Mouse (Mus musculus) ovary, adult 10 weeks (tissue): ENCODE results near the gene Vmn2r108. TPM values are rescaled to one million over a fixed set of nuclear protein-coding genes. Genes with fewer than 3 reads are reported as not detected.

Source experiments
- polyA plus RNA-seq: library from polyadenylated mRNA; stranded (reverse); fragments of 350-450 nt; fragmentation: Illumina TruSeq; extraction: RNeasy Lipid Tissue Mini Kit (QIAGEN cat#74804); gene quantifications from one replicate; pipeline ENCODE4 v1.2.3, GENCODE M21; 2014

The Vmn2r108 gene
- polyA plus RNA-seq = not detected

DNA sequence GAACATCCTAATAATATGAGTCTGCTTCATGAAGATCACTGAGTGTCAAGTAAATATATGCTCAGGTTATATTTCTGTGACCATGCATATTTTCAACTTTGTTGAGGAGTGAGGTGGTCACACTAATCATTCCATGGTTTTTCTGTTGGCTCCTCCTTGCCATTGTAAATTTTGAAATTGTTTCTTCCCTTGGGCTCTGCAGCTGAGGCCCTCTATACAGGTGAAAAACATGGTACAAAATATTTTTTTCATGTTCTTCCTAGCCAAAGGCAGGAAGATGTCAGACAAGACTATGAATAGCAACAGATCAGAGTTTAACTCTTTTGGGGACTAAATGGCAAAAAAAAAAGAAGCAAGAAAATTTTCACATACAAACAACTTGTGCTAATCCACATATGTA, at the start of gene Vmn2r108:
TSS of gene Vmn2r108 (minus strand) at position 101 of the 400 bp plus-strand sequence.

DNA sequence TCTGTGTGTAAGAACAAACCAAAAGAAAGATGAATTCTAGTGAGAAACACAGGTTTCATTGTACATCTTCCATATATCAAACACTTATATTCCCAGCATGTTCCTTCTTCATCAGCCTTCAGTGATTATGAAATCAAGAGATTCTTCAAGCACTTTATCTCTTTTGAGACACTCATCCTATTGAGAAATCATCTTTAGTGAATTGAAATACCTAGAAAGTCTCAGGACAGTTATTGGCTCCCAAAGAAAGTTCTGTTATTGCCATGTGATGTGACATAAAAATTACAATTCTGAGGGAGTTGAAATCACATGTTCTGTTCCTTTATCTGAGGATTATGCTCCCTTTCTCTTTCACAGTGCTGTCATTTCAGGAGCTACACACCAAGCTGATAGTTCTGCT, 16.7 kb upstream of the Vmn2r108 start, which contains the start of gene Vmn1r225:
TSS of gene Vmn1r225 (plus strand) at position 301 of the 400 bp plus-strand sequence.

DNA sequence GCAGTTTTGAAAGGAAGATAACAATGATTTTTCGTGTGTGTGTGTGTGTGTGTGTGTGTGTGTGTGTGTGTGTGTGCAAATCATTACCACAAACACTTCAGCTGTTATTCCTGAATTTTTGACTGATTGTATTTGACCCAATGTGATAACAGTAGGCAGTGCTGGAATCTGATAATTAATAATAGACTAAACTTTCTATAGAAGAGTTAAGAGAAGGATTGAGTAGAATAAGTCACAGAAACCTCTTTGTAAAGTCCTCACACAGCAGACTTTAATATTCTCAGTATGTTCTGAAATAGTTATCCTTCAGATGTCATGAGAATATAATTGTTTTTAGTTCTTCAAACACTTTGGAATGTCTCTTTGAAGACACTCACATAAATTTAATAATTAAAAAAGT, 67.3 kb downstream of the Vmn2r108 start, which contains the start of gene Vmn1r224:
TSS of gene Vmn1r224 (plus strand) at position 301 of the 400 bp plus-strand sequence.

Other genes starting within 250 kb of the Vmn2r108 start
- gene Vmn2r105, start 246.3 kb downstream of the Vmn2r108 start, polyA plus RNA-seq = not detected
- not detected for gene Vmn2r106, start 195.8 kb downstream of the Vmn2r108 start, polyA plus RNA-seq
- gene Vmn2r107, start 136.1 kb downstream of the Vmn2r108 start, polyA plus RNA-seq = not detected
- not detected for gene Vmn1r224, start 67.2 kb downstream of the Vmn2r108 start, polyA plus RNA-seq
- gene Vmn1r225, start 16.8 kb upstream of the Vmn2r108 start, polyA plus RNA-seq = not detected
- not detected for gene Vmn2r109, start 83.4 kb upstream of the Vmn2r108 start, polyA plus RNA-seq
- not detected for gene Vmn2r110, start 115.1 kb upstream of the Vmn2r108 start, polyA plus RNA-seq
- gene Fpr-rs3, start 143.5 kb upstream of the Vmn2r108 start, polyA plus RNA-seq = not detected
- not detected for gene Vmn1r226, start 201.5 kb upstream of the Vmn2r108 start, polyA plus RNA-seq
- not detected for gene Vmn1r227, start 248.5 kb upstream of the Vmn2r108 start, polyA plus RNA-seq